Mouse (Mus musculus) fat pad, adult 2 months (tissue): ENCODE measurements around the gene Dbndd1.
"Not testable (repeated sequence)": the region's sequence is repeated elsewhere in the genome, so short reads cannot be mapped to it uniquely, and the experiment has no call there.

Experiments
- DNase-seq: peaks from one replicate; pipeline ENCODE4 v3.0.0-alpha.2; 2011; ENCODE audit warnings: low read depth, low spot score; ENCODE audit errors: extremely low read depth

Dbndd1 gene

GRCm38 (mm10) chr8:123497699-123498098 is 17.6 kb downstream of the Dbndd1 start:
- no peak for DNase-seq

- DNase-seq: no peak
Observed at GRCm38 (mm10) chr8:123492898-123493297, 22.4 kb downstream of the Dbndd1 start.

GRCm38 (mm10) chr8:123491280-123492075 is 23.8 kb downstream of the Dbndd1 start:
- no peak for DNase-seq

- DNase-seq: no peak
Observed at GRCm38 (mm10) chr8:123482627-123483026, 32.6 kb downstream of the Dbndd1 start.

- DNase-seq: no peak
Observed at GRCm38 (mm10) chr8:123478456-123479218, 36.6 kb downstream of the Dbndd1 start.

GRCm38 (mm10) chr8:123477737-123478258 is 37.5 kb downstream of the Dbndd1 start, which contains the start of gene Afg3l1:
Afg3l1 (plus strand) TSS chr8:123477903.
- DNase-seq: no peak

- DNase-seq: no peak
Observed at GRCm38 (mm10) chr8:123476911-123477736, 38.1 kb downstream of the Dbndd1 start.

- DNase-seq: not testable (repeated sequence)
Observed at GRCm38 (mm10) chr8:123474549-123474948, 40.7 kb downstream of the Dbndd1 start.

GRCm38 (mm10) chr8:123472991-123473390 is 42.3 kb downstream of the Dbndd1 start:
- not testable (repeated sequence) for DNase-seq

- DNase-seq: no peak
Observed at GRCm38 (mm10) chr8:123467476-123467875, 47.8 kb downstream of the Dbndd1 start.

- peak; percentile 77 for DNase-seq
Observed at GRCm38 (mm10) chr8:123463651-123464050, 51.6 kb downstream of the Dbndd1 start.
